Mouse (Mus musculus) hindbrain, embryonic 16.5 days (tissue): Measurements from ENCODE around the gene Atat1. TPM values are rescaled to one million over a fixed set of nuclear protein-coding genes. Genes with fewer than 3 reads are reported as not detected.

ENCODE experiments used
- ATAC-seq: fragments of 200-750 bp; cut with Nextera tagmentation; 2 replicates; pipeline ENCODE4 v1.8.0; 2017; ENCODE audit warnings: moderate TSS enrichment, moderate library complexity
- H3K27ac ChIP-seq: fragments of 300-500 bp; sonication (generic); 2 replicates; pipeline ENCODE4 v1.5.1; 2014; ENCODE audit warnings: low read depth, mild to moderate bottlenecking, control low read depth, low read length, moderate library complexity
- H3K27me3 ChIP-seq: fragments of 300-500 bp; sonication (generic); replicated peaks from 2 replicates; pipeline ENCODE4 v1.6.1; 2014; ENCODE audit warnings: low read length; ENCODE audit not compliant: control insufficient read depth, insufficient read depth
- H3K36me3 ChIP-seq: fragments of 300-500 bp; sonication (generic); 2 replicates; pipeline ENCODE4 v1.6.1; 2014; ENCODE audit warnings: mild to moderate bottlenecking, low read length, moderate library complexity, mixed read lengths; ENCODE audit not compliant: control insufficient read depth, insufficient read depth
- H3K4me1 ChIP-seq: fragments of 300-500 bp; sonication (generic); 2 replicates; pipeline ENCODE4 v1.6.1; 2014; ENCODE audit warnings: low read depth, low read length; ENCODE audit not compliant: control insufficient read depth, insufficient read depth
- H3K4me2 ChIP-seq: fragments of 300-500 bp; sonication (generic); 2 replicates; pipeline ENCODE4 v1.6.1; 2014; ENCODE audit warnings: mild to moderate bottlenecking, low read length, control low read depth, moderate library complexity
- H3K4me3 ChIP-seq: fragments of 300-500 bp; sonication (generic); 2 replicates; pipeline ENCODE4 v1.5.1; 2014; ENCODE audit warnings: mild to moderate bottlenecking, low read length, control low read depth, moderate library complexity
- H3K9ac ChIP-seq: fragments of 300-500 bp; sonication (generic); 2 replicates; pipeline ENCODE4 v1.6.1; 2014; ENCODE audit warnings: low read depth, mild to moderate bottlenecking, control low read depth, low read length, moderate library complexity
- H3K9me3 ChIP-seq: fragments of 300-500 bp; sonication (generic); 2 replicates; pipeline ENCODE4 v1.6.1; 2014; ENCODE audit warnings: mild to moderate bottlenecking, low read length, moderate library complexity; ENCODE audit not compliant: control insufficient read depth
- WGBS: fragments of 180-500 bp; shearing (Covaris S2); extraction: QIAGEN DNeasy Blood & Tissue Kit; methylation state at CpG from one replicate; pipeline ENCODE4 v1.1.7; 2014; 5-methylcytosine and 5-hydroxymethylcytosine counted together
- polyA plus RNA-seq: library from polyadenylated mRNA; unstranded; fragments of >200 nt; fragmentation: Nextera tagmentation; extraction: Ambion mirVana; gene quantifications from 2 replicates; pipeline ENCODE4 v1.2.1, GENCODE M21; 2015

Atat1 gene
- polyA plus RNA-seq, 1 experiment from 2014 or later: 287 TPM

GRCm38 (mm10) chr17:35919864-35920301, 10.0 kb upstream of the Atat1 start:
- Histone ChIP-seq H3K4me2 (peak overlapping the region; percentile 87), H3K9me3 (no peaks in the 10 kb centered on the region), H3K4me1 (peaks cover 33% of the 10 kb centered on the region), H3K27ac (peak overlapping the region; percentile 89), H3K9ac (peak overlapping the region; percentile 88; the same call in 1 of the 2 replicates), H3K27me3 (no peaks in the 10 kb centered on the region), H3K4me3 (peak overlapping the region; percentile 67), H3K36me3 (peaks cover 11% of the 10 kb centered on the region)
- no peak for ATAC-seq
- WGBS: 33% methylated on average over 6 of the region's 6 CpGs

DNA sequence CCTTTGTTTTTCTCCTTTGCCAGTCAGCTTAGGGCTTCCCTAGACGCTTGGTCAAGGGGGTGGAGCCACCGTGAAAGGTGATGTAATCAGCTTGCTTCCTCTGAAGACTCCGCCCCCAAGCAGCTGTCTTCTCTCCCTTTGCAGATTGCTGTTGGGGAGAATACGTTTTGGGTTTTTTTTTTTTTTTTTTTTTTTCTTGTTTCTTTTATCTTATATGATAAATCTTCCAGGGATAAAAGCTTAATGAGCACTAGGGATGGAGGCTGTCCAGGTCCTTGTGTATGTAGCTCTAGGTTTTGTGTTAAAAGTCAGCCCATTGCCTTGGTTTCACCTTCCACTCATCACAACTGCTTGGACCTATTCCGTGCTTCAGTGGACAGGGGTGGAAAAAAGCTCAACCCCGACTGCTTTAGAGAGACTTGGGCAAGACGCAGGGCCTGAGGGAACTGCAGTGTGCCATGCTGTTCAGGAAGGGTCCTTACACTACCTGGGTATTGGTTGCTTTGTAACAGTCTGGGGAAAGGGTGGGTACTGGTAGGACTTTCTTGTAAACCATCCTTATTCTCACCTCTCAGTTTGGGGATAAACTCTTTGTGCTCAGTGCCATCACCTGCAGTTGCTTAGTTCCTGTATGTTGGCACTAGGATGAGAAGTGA, 9.3 kb upstream of the Atat1 start:
- Histone ChIP-seq H3K27me3 (no peaks in the 10 kb centered on the region), H3K36me3 (peaks cover 4% of the 10 kb centered on the region), H3K27ac (peak overlapping the region; percentile 91), H3K9me3 (no peaks in the 10 kb centered on the region), H3K9ac (peak overlapping the region; percentile 88), H3K4me3 (peak overlapping the region; percentile 67), H3K4me2 (peak overlapping the region; percentile 87), H3K4me1 (peaks cover 33% of the 10 kb centered on the region)
- 2% methylated on average over 7 of the region's 7 CpGs for whole genome bisulfite sequencing
- peak; percentile 46 for ATAC-seq

DNA sequence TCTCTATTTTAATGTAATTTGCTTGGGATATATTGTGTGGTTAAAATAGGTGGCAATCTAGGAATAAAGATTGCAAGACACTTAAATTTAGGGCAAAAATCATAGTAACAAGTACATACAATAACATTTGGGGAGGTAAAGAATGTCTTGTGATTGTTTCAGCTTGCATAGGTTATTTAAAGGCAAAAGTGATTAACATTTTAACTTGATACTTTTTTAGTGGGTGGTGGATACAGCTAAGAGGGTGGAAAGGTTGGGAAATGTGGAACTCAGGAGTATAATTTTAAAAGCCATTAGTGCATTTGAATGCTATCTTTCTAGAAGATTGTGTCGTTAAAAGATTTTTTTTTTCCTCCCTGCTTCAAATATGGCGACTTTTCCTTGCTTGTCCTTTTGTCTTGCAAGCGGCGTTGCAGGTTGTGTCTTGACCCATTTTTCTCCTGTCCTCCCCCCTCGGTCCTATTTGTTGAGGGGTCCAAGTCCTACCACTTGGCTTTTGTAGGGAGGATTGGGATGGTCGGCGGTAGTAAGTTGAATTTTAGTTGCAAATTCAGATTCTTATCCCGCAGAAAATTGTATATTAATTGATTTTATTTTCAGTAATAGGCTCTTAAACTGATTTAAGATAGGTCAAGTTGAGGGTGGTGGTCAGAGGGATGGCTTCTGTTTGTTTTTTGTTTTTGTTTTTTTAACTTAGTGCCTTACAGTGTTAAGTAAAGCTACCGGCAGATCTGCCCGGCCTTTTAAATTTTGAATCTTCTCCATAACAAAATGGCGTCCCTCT, 8.6 kb upstream of the Atat1 start:
- WGBS: 0% methylated on average over 11 of the region's 11 CpGs
- no peak for ATAC-seq

DNA sequence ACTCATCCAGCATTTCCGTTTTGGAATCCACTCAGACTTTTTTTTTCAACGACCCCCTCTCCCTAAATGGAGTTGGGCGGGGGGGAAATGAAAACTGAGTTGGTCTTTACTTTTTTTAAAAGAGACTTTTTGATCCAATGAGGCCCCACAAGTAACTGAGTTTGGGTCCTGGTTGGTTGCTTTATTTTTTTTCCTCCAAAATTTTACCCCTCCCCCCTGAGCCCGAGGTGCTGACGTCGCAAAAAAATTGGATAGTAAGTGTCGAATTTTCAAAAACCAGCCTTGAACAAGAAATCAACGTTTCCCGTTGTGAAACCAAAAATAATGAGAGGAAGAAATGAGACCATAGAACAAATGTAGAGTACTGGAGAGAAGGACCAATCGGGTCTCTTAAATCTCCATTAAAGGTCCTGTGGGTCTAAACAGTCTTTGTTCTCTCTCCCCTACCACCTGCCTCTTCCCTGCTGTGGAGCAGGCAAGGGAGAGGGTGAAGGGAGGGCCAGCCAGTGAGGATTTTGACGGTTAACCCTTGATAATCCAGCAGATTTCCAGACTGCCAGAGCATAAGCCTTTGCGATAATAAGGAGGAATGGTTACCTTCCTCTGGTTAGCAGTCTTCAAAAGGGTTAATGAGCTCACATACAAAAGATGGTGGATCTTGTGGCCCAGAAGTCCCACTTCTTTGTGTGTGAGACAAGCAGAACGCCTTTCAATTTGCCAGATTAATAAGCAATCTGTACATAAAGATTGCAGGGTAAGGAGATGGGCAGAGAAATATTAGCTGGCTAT, 7.8 kb upstream of the Atat1 start:
- Histone ChIP-seq H3K36me3 (no peaks in the 10 kb centered on the region; the same call in 1 of the 2 replicates), H3K9me3 (no peaks in the 10 kb centered on the region), H3K27ac (peak overlapping the region; percentile 91), H3K27me3 (no peaks in the 10 kb centered on the region), H3K4me3 (peak overlapping the region; percentile 67), H3K4me2 (peak overlapping the region; percentile 87), H3K9ac (peak overlapping the region; percentile 88), H3K4me1 (peaks cover 33% of the 10 kb centered on the region)
- peak; percentile 7 for ATAC-seq
- under 1% methylated on average over 13 of the region's 13 CpGs for WGBS

More for the DNA sequence above, 8.6 kb upstream of the Atat1 start:
- H3K27me3 ChIP-seq: no peaks in the 10 kb centered on the region
- peak overlapping the region; percentile 67 for H3K4me3 ChIP-seq
- 0 out of 2 replicates have a peak, but pooled peaks cover 2% of the 10 kb centered on the region for H3K36me3 ChIP-seq
- no peaks in the 10 kb centered on the region for H3K9me3 ChIP-seq
- peak overlapping the region; percentile 91 for H3K27ac ChIP-seq
- H3K4me1 ChIP-seq: peaks cover 33% of the 10 kb centered on the region
- H3K4me2 ChIP-seq: peak overlapping the region; percentile 87
- peak overlapping the region; percentile 88 for H3K9ac ChIP-seq

GRCm38 (mm10) chr17:35917143-35917462, 7.2 kb upstream of the Atat1 start:
- peak overlapping the region; percentile 91 for H3K27ac ChIP-seq
- peak overlapping the region; percentile 87 for H3K4me2 ChIP-seq
- ATAC-seq: no peak
- H3K9me3 ChIP-seq: no peaks in the 10 kb centered on the region
- H3K4me3 ChIP-seq: peak overlapping the region; percentile 67
- no peaks in the 10 kb centered on the region for H3K27me3 ChIP-seq
- 0% methylated on average over 8 of the region's 8 CpGs for WGBS
- H3K4me1 ChIP-seq: peaks cover 31% of the 10 kb centered on the region
- peak overlapping the region; percentile 88 for H3K9ac ChIP-seq
- H3K36me3 ChIP-seq: no peaks in the 10 kb centered on the region; the same call in 1 of the 2 replicates

GRCm38 (mm10) chr17:35916297-35917142, 6.6 kb upstream of the Atat1 start, which contains the start of the genes Mrps18b and Ppp1r10:
Mrps18b (minus strand) TSS chr17:35916389.
Ppp1r10 (plus strand) TSS chr17:35916434.
- H3K27ac ChIP-seq: peak within 1 kb of the TSS; percentile 91
- WGBS: under 1% methylated on average over 83 of the region's 83 CpGs
- H3K4me2 ChIP-seq: peak within 1 kb of the TSS; percentile 88
- no peaks in the 10 kb centered on the region for H3K9me3 ChIP-seq
- peak within 1 kb of the TSS; percentile 67 for H3K4me3 ChIP-seq
- H3K9ac ChIP-seq: peak within 1 kb of the TSS; percentile 88
- peak; percentile 95 for ATAC-seq
- H3K27me3 ChIP-seq: no peaks in the 10 kb centered on the region
- H3K4me1 ChIP-seq: peaks cover 26% of the 10 kb centered on the region
- H3K36me3 ChIP-seq: no peaks in the 10 kb centered on the region; the same call in 1 of the 2 replicates

DNA sequence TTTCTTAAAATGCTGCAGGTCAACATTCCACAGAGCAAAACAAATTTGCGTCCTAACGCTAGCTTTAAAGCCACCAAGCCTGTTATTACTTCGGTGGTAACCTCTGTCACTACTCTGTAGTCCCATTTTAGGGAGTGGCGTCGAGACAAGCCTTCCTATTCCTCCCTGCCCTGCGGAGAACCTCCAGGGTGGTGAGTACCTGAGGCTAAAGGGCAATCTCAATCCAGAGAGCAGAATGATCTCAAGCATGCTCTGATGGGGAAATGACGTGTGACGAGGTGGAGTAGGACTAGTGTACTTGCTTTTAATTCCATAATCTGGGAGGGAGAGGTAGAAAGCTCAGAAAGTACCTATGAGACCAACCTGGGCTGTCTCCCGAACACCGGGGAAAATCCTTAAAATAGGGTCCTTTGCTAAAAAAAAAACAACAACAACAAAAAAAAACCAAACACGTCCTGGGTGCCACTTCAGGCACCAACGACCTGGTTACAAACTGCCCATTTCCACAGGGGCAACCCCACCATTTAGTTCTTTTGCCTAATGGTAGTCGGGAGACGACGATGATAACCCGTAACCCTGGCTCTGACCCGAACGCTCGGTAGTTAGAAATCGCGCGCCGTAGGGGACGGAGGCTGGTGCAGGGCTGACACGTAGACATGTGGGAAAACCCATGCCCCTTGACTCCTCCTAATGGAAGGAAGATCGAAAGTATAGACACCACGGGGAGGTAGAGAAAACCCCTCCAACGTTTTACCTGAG, 5.8 kb upstream of the Atat1 start:
- 4% methylated on average over 28 of the region's 28 CpGs for WGBS
- H3K9ac ChIP-seq: peak overlapping the region; percentile 68
- peak overlapping the region; percentile 88 for H3K4me2 ChIP-seq
- peak overlapping the region; percentile 67 for H3K4me3 ChIP-seq
- H3K27ac ChIP-seq: peak overlapping the region; percentile 91
- peak; percentile 24 for ATAC-seq
- peaks cover 22% of the 10 kb centered on the region for H3K4me1 ChIP-seq
- no peaks in the 10 kb centered on the region; the same call in 1 of the 2 replicates for H3K36me3 ChIP-seq
- no peaks in the 10 kb centered on the region for H3K27me3 ChIP-seq
- no peaks in the 10 kb centered on the region for H3K9me3 ChIP-seq

DNA sequence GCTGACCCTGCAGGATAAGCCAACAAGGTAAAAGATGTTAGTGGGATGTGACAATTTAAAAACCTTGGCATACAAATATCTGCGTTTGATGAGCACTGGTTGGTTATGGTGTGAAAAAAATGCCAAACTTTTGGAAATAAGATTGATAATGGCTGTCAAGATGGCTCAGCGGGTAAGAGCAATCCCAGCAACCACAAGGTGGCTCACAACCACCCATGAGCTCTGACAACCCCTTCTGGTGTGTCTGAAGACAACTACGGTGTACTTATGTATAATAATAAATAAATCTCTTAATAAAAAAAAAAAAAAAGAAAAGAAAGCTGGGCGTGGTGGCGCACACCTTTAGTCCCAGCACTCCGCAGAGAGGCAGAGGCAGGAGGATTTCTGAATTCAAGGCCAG, 5.1 kb upstream of the Atat1 start:
- Histone ChIP-seq H3K27ac (no peak overlapping the region), H3K27me3 (no peaks in the 10 kb centered on the region), H3K4me1 (peaks cover 15% of the 10 kb centered on the region), H3K4me2 (peak overlapping the region; percentile 88), H3K9ac (no peak overlapping the region; the same call in 1 of the 2 replicates), H3K4me3 (no peak overlapping the region), H3K9me3 (no peaks in the 10 kb centered on the region), H3K36me3 (no peaks in the 10 kb centered on the region; the same call in 1 of the 2 replicates)
- 85% methylated on average over 6 of the region's 6 CpGs for WGBS
- ATAC-seq: no peak
